Mouse (Mus musculus) heart, embryonic 11.5 days (tissue): ENCODE data around the gene Serpinb2. TPM values are rescaled to one million over a fixed set of nuclear protein-coding genes. Genes with fewer than 3 reads are reported as not detected.

ENCODE experiments used
- ATAC-seq: fragments of 200-750 bp; cut with Nextera tagmentation; replicated peaks from 2 replicates; pipeline ENCODE4 v1.8.0; 2017; ENCODE audit warnings: moderate library complexity; ENCODE audit not compliant: insufficient number of reproducible peaks, low FRiP score, low TSS enrichment
- H3K27ac ChIP-seq: fragments of 300-500 bp; sonication (generic); 2 replicates; pipeline ENCODE4 v1.5.1; 2014; ENCODE audit warnings: mild to moderate bottlenecking, low read depth, low read length
- H3K27me3 ChIP-seq: fragments of 300-500 bp; sonication (generic); 2 replicates; pipeline ENCODE4 v1.6.1; 2014; ENCODE audit warnings: mild to moderate bottlenecking, low read length, mixed read lengths; ENCODE audit not compliant: control insufficient read depth, insufficient read depth
- H3K36me3 ChIP-seq: fragments of 300-500 bp; sonication (generic); 2 replicates; pipeline ENCODE4 v1.6.1; 2014; ENCODE audit warnings: mild to moderate bottlenecking, low read length, moderate library complexity, mixed read lengths; ENCODE audit not compliant: control insufficient read depth, insufficient read depth
- H3K4me1 ChIP-seq: fragments of 300-500 bp; sonication (generic); 2 replicates; pipeline ENCODE4 v1.6.1; 2014; ENCODE audit warnings: low read length; ENCODE audit not compliant: control insufficient read depth, insufficient read depth
- H3K4me2 ChIP-seq: fragments of 300-500 bp; sonication (generic); 2 replicates; pipeline ENCODE4 v1.6.1; 2014; ENCODE audit warnings: mild to moderate bottlenecking, moderate library complexity
- H3K4me3 ChIP-seq: fragments of 300-500 bp; sonication (generic); 2 replicates; pipeline ENCODE4 v1.5.1; 2014; ENCODE audit warnings: low read depth, low read length
- H3K9ac ChIP-seq: fragments of 300-500 bp; sonication (generic); 2 replicates; pipeline ENCODE4 v1.6.1; 2014; ENCODE audit warnings: mild to moderate bottlenecking, low read depth, low read length, moderate library complexity
- H3K9me3 ChIP-seq: fragments of 300-500 bp; sonication (generic); replicated peaks from 2 replicates; pipeline ENCODE4 v1.6.1; 2016; ENCODE audit warnings: low read length; ENCODE audit not compliant: control insufficient read depth
- WGBS: fragments of 180-500 bp; shearing (Covaris S2); extraction: QIAGEN DNeasy Blood & Tissue Kit; methylation state at CpG from one replicate; pipeline ENCODE4 v1.1.7; 2014; ENCODE audit not compliant: insufficient replicate concordance; 5-methylcytosine and 5-hydroxymethylcytosine counted together
- polyA plus RNA-seq: library from polyadenylated mRNA; unstranded; fragments of >200 nt; fragmentation: Nextera tagmentation; extraction: Ambion mirVana; gene quantifications from 2 replicates; pipeline ENCODE4 v1.2.1, GENCODE M21; 2014

Serpinb2 gene
- 0.21 and 0.26 TPM in 2 replicates for polyA plus RNA-seq

- Histone ChIP-seq H3K4me2 (no peak within 1 kb of the TSS), H3K4me3 (no peak within 1 kb of the TSS), H3K27ac (no peak within 1 kb of the TSS), H3K36me3 (no peaks in the 10 kb centered on the region), H3K27me3 (no peaks in the 10 kb centered on the region), H3K9ac (no peak within 1 kb of the TSS), H3K9me3 (no peaks in the 10 kb centered on the region), H3K4me1 (no peaks in the 10 kb centered on the region)
- 71% methylated on average over 5 of the region's 5 CpGs for WGBS
- ATAC-seq: no peak
Measured at GRCm38 (mm10) chr1:107511252-107511651, at the start of gene Serpinb2. Gene Serpinb2, plus strand, starts transcription at chr1:107511423.

DNA sequence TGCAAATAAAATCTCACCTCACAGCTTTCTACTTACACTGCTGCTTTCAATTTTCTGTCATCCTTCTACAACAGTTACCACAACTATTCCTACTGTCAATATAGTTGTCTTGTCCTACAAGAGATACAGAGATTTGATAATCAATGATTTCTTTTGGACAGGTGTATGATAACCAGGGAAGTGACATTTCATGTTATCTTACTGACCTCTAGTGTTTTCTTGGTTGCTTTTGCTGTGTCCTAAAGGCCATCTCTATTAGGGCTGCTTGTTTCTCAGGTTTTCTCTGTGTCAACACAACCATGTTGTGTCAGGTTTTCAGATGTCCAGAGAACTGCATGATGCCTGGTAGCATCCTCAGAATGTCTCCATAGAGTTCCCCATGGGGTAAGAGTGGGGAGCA, 31.3 kb upstream of the Serpinb2 start:
- Histone ChIP-seq H3K4me1 (no peaks in the 10 kb centered on the region), H3K36me3 (no peaks in the 10 kb centered on the region), H3K4me3 (no peak overlapping the region), H3K9ac (no peak overlapping the region), H3K27me3 (no peaks in the 10 kb centered on the region), H3K27ac (no peak overlapping the region), H3K9me3 (no peaks in the 10 kb centered on the region), H3K4me2 (no peak overlapping the region)
- ATAC-seq: no peak

DNA sequence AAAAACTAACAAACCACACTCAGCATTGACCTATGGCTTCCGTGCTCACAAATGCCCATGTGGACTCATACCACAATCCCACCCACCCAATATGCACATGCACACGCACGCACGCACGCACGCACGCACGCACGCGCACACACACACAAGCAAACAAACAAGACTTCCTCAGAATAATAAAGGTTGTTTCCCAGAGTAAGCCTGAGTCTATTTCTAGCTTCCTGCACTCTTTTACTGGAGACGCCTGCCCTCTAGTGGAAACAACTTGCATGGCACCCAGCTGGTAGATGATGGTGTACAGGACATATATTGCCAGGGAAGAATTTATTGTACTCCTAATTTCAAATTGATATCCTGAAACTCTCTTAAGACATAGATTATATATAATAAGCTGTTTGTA, 29.8 kb upstream of the Serpinb2 start:
- Histone ChIP-seq H3K4me1 (no peaks in the 10 kb centered on the region), H3K36me3 (no peaks in the 10 kb centered on the region), H3K4me2 (peak overlapping the region; percentile 49), H3K27ac (no peak overlapping the region), H3K27me3 (no peaks in the 10 kb centered on the region), H3K9ac (no peak overlapping the region), H3K4me3 (no peak overlapping the region), H3K9me3 (no peaks in the 10 kb centered on the region)
- ATAC-seq: no peak; the same call in 1 of the 2 replicates
- WGBS: 35% methylated on average over 11 of the region's 11 CpGs

DNA sequence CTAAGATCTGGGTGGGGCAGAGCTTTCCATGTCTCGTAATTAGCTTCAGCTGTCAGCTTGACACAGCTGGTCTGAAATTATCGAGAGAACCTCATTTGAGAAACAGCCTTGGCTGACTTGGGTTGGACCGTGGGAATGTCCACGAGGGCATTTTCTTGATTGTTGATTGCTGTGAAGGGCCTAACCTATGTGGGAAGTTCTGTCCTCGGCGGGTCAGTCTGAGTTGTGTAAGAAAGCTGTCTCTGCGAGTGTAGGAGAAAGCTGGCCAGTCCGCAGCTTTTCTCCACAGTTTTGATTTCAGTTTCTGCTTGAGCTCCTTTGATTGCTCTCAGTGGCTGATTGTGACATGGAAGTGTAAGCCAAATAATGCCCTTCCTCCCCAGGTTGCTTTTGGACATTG, 21.6 kb upstream of the Serpinb2 start:
- H3K27me3 ChIP-seq: no peaks in the 10 kb centered on the region
- no peaks in the 10 kb centered on the region for H3K4me1 ChIP-seq
- ATAC-seq: no peak
- 72% methylated on average over 8 of the region's 8 CpGs for WGBS
- no peak overlapping the region for H3K4me3 ChIP-seq
- no peaks in the 10 kb centered on the region for H3K36me3 ChIP-seq
- no peak overlapping the region for H3K27ac ChIP-seq
- no peak overlapping the region for H3K9ac ChIP-seq
- H3K9me3 ChIP-seq: no peaks in the 10 kb centered on the region
- H3K4me2 ChIP-seq: no peak overlapping the region

- ATAC-seq: no peak
- Histone ChIP-seq H3K4me1 (no peaks in the 10 kb centered on the region), H3K36me3 (no peaks in the 10 kb centered on the region), H3K9ac (no peak overlapping the region), H3K4me2 (no peak overlapping the region), H3K27me3 (no peaks in the 10 kb centered on the region), H3K27ac (no peak overlapping the region), H3K9me3 (no peaks in the 10 kb centered on the region), H3K4me3 (no peak overlapping the region)
- 68% methylated on average over 2 of the region's 2 CpGs for WGBS
Measured at GRCm38 (mm10) chr1:107496789-107497188, 14.4 kb upstream of the Serpinb2 start.

- Histone ChIP-seq H3K4me3 (no peak overlapping the region), H3K27ac (no peak overlapping the region), H3K4me2 (no peak overlapping the region), H3K4me1 (no peaks in the 10 kb centered on the region), H3K36me3 (no peaks in the 10 kb centered on the region), H3K9me3 (no peaks in the 10 kb centered on the region), H3K27me3 (no peaks in the 10 kb centered on the region), H3K9ac (no peak overlapping the region)
- ATAC-seq: no peak
Measured at GRCm38 (mm10) chr1:107502025-107502424, 9.2 kb upstream of the Serpinb2 start.

- WGBS: 66% methylated on average over 3 of the region's 3 CpGs
- H3K4me1 ChIP-seq: no peaks in the 10 kb centered on the region
- no peak overlapping the region for H3K9ac ChIP-seq
- no peak for ATAC-seq
- no peak overlapping the region for H3K4me2 ChIP-seq
- H3K4me3 ChIP-seq: no peak overlapping the region
- no peaks in the 10 kb centered on the region for H3K9me3 ChIP-seq
- no peak overlapping the region for H3K27ac ChIP-seq
- no peaks in the 10 kb centered on the region for H3K27me3 ChIP-seq
- H3K36me3 ChIP-seq: no peaks in the 10 kb centered on the region
Measured at GRCm38 (mm10) chr1:107503294-107503693, 7.9 kb upstream of the Serpinb2 start.

GRCm38 (mm10) chr1:107505898-107506562, 5.2 kb upstream of the Serpinb2 start:
- no peaks in the 10 kb centered on the region for H3K36me3 ChIP-seq
- H3K4me2 ChIP-seq: no peak overlapping the region
- WGBS: 73% methylated on average over 8 of the region's 8 CpGs
- no peak overlapping the region for H3K4me3 ChIP-seq
- no peak overlapping the region for H3K9ac ChIP-seq
- H3K9me3 ChIP-seq: no peaks in the 10 kb centered on the region
- H3K27ac ChIP-seq: no peak overlapping the region
- ATAC-seq: no peak
- no peaks in the 10 kb centered on the region for H3K4me1 ChIP-seq
- no peaks in the 10 kb centered on the region for H3K27me3 ChIP-seq
